Mouse (Mus musculus): ENCODE measurements around the gene Col9a2. TPM values are rescaled to one million over a fixed set of nuclear protein-coding genes. Genes with fewer than 3 reads are reported as not detected.
A peak's percentile ranks its signal among the peaks of the same experiment; 100 is the strongest.

Col9a2 gene
- polyA plus RNA-seq, 1 experiment from 2014 or later = 2.2 TPM

DNA sequence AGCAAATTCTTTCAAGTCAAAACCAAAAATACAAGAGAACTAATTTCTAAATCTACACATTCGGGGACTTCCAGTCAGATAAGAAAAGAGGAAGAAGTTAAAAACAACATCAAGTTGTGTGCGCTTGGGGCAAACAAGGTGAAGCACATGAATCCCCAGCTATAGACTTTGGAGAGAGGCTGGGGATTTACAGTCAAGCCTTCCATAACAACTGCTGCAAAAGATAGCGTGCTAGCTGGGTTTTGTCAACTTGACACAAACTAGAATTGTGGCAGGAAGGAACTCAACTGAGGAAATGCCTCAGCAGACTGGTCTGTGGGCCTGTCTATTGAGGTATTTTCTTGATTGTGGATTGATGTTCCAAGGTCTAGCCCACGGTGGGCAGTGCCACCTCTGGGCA, 34.5 kb upstream of the Col9a2 start:
- no peak overlapping the region for H3K4me3 ChIP-seq (ENCODE audit: low read depth, low read length)
- H3K4me2 ChIP-seq (ENCODE audit: low read length) = no peak overlapping the region
- ATAC-seq = no peak
- no peak for DNase-seq (ENCODE audit: low spot score)
- no peaks in the 10 kb centered on the region for H3K36me3 ChIP-seq (ENCODE audit: control insufficient read depth, insufficient read depth, low read length)
- no peak overlapping the region for H3K9ac ChIP-seq (ENCODE audit: low read length)
- no peaks in the 10 kb centered on the region for H3K27me3 ChIP-seq (replicated peaks; ENCODE audit: control insufficient read depth, insufficient read depth, low read length)
- H3K9me3 ChIP-seq (replicated peaks; ENCODE audit: control insufficient read depth, low read length) = no peaks in the 10 kb centered on the region
- peaks cover 24% of the 10 kb centered on the region for H3K4me1 ChIP-seq (ENCODE audit: control insufficient read depth, insufficient read depth, low read length)
- no peak overlapping the region for H3K27ac ChIP-seq (ENCODE audit: low read depth, low read length)
- 92% methylated on average over 4 of the region's 4 CpGs for WGBS

DNA sequence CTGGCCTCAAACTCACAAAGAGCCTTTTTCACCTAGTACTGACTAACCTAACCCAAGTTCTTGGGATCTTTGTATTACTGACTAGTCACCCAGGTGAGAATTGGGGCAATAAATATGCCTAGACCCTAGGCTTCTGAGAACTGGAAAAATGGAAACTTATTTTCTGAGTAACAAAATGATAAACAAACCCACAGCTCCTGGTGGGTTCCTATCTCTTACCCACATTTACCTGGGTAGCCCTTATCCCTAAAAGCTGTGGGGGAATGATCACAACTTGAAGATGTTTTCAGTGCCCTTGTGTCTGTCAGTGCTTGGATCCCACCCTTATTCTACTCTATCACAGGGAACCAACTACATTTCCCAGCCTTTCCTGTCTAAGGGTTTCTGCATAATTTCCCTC, 32.2 kb upstream of the Col9a2 start:
- DNase-seq (ENCODE audit: low spot score) = no peak
- ATAC-seq = no peak
- Histone ChIP-seq H3K9me3 (replicated peaks; ENCODE audit: control insufficient read depth, low read length) (no peaks in the 10 kb centered on the region), H3K27ac (ENCODE audit: low read depth, low read length) (no peak overlapping the region), H3K27me3 (replicated peaks; ENCODE audit: control insufficient read depth, insufficient read depth, low read length) (no peaks in the 10 kb centered on the region), H3K4me3 (ENCODE audit: low read depth, low read length) (no peak overlapping the region), H3K9ac (ENCODE audit: low read length) (no peak overlapping the region), H3K4me2 (ENCODE audit: low read length) (no peak overlapping the region), H3K36me3 (ENCODE audit: control insufficient read depth, insufficient read depth, low read length) (no peaks in the 10 kb centered on the region), H3K4me1 (ENCODE audit: control insufficient read depth, insufficient read depth, low read length) (peaks cover 18% of the 10 kb centered on the region)

DNA sequence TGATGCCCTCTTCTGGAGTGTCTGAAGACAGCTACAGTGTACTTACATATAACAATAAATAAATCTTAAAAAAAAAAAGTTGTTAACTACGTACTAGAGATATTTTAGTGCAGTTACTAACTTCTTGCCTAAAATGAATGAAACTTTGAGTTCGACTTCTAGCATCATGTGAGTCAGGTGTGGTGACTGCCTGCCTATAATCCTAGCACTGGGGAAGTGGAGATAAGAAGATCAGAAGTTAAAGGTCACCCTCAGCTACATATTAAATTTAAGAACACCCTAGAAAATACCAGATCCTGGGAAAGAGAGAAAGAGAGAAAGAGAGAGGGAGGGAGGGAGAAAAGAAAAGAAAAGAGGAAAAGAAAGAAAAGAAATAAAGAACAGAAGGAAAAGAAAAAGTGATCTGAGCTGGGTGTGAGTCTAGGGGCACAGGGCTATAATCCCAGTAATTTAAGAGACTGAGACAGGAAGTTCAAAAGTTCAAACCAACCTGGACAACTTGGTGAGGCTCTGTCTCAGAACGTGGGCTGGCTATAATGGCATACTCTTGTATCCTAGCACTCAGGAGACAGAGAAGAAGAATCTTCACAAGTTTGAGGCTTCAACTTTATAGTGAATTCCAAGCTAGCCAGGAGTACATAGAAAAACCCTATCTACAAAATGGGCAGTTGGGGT, 31.0 kb upstream of the Col9a2 start:
- no peaks in the 10 kb centered on the region for H3K9me3 ChIP-seq (replicated peaks; ENCODE audit: control insufficient read depth, low read length)
- H3K4me1 ChIP-seq (ENCODE audit: control insufficient read depth, insufficient read depth, low read length) = peaks cover 8% of the 10 kb centered on the region
- H3K4me2 ChIP-seq (ENCODE audit: low read length) = no peak overlapping the region
- no peaks in the 10 kb centered on the region for H3K36me3 ChIP-seq (ENCODE audit: control insufficient read depth, insufficient read depth, low read length)
- DNase-seq (ENCODE audit: low spot score) = no peak
- no peaks in the 10 kb centered on the region for H3K27me3 ChIP-seq (replicated peaks; ENCODE audit: control insufficient read depth, insufficient read depth, low read length)
- no peak overlapping the region for H3K27ac ChIP-seq (ENCODE audit: low read depth, low read length)
- no peak for ATAC-seq
- 87% methylated on average over 3 of the region's 3 CpGs for WGBS
- no peak overlapping the region for H3K9ac ChIP-seq (ENCODE audit: low read length)
- no peak overlapping the region for H3K4me3 ChIP-seq (ENCODE audit: low read depth, low read length)

DNA sequence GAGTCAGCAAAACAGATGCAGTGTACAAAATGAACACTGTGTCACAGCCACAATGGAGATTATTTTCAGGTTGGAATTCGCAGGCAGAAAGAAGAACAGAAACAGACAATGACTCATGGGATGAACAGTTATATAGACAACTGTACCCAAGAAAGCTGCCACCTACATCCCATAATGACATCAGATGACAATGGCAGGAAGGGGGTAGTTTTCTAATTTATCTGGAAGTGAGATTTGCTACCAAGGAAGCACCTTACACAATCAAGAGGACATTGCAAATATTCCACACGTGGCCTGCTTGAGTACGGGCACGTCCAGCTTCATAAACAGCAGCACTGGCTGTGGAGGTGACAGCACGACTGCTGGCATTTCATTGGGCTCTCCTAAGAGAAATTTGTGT, 30.0 kb upstream of the Col9a2 start:
- 85% methylated on average over 5 of the region's 5 CpGs for WGBS
- H3K9me3 ChIP-seq (replicated peaks; ENCODE audit: control insufficient read depth, low read length) = no peaks in the 10 kb centered on the region
- ATAC-seq = no peak

DNA sequence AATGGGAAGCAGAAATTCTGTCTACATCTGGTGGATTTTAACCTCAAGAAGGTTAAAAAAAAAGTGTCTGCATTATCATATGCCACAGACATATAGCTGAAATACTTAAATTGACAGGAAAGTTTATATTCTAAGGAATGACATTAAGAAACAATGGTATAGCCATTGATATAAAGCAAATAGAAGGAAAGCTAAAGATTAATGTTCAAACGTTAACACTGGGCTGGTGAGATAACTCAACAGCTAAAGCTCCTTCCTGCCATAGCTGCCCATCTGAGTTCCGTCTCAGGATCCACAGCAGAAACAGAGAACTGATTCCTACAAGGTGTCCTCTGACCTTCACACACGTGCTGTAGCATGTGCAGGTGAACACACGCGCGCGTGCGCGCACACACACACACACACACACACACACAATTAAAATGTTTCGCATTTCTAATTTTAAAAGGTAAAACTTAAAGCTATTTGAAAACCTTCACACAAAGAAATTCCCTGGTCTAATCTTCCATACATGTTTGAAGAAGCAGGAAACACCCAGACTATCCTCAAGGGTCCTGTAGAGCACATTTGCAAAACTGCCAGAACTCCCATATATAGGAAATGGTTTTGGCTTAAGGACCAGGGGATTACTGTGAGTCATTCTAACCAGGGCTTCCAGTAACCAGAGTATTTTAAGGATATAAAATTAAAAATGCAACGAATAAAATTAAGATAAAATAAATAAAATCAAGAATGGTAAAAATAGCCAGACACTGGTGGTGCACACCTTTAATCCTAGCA, 28.2 kb upstream of the Col9a2 start:
- H3K9ac ChIP-seq (ENCODE audit: low read length) = no peak overlapping the region
- H3K36me3 ChIP-seq (ENCODE audit: control insufficient read depth, insufficient read depth, low read length) = no peaks in the 10 kb centered on the region
- no peak overlapping the region for H3K4me3 ChIP-seq (ENCODE audit: low read depth, low read length)
- ATAC-seq (no peak), DNase-seq (ENCODE audit: low spot score) (no peak)
- WGBS = 87% methylated on average over 11 of the region's 11 CpGs
- H3K4me1 ChIP-seq (ENCODE audit: control insufficient read depth, insufficient read depth, low read length) = peaks cover 6% of the 10 kb centered on the region
- H3K4me2 ChIP-seq (ENCODE audit: low read length) = no peak overlapping the region
- H3K27ac ChIP-seq (ENCODE audit: low read depth, low read length) = no peak overlapping the region
- no peaks in the 10 kb centered on the region for H3K9me3 ChIP-seq (replicated peaks; ENCODE audit: control insufficient read depth, low read length)
- H3K27me3 ChIP-seq (replicated peaks; ENCODE audit: control insufficient read depth, insufficient read depth, low read length) = no peaks in the 10 kb centered on the region

More for the DNA sequence above, 30.0 kb upstream of the Col9a2 start:
- no peak overlapping the region for H3K4me3 ChIP-seq (ENCODE audit: low read depth, low read length)
- H3K27me3 ChIP-seq (replicated peaks; ENCODE audit: control insufficient read depth, insufficient read depth, low read length) = no peaks in the 10 kb centered on the region
- H3K4me1 ChIP-seq (ENCODE audit: control insufficient read depth, insufficient read depth, low read length) = peaks cover 2% of the 10 kb centered on the region; the same call in 1 of the 2 replicates
- no peak overlapping the region for H3K4me2 ChIP-seq (ENCODE audit: low read length)
- no peak overlapping the region for H3K27ac ChIP-seq (ENCODE audit: low read depth, low read length)
- H3K9ac ChIP-seq (ENCODE audit: low read length) = no peak overlapping the region
- DNase-seq (ENCODE audit: low spot score) = no peak
- H3K36me3 ChIP-seq (ENCODE audit: control insufficient read depth, insufficient read depth, low read length) = no peaks in the 10 kb centered on the region

DNA sequence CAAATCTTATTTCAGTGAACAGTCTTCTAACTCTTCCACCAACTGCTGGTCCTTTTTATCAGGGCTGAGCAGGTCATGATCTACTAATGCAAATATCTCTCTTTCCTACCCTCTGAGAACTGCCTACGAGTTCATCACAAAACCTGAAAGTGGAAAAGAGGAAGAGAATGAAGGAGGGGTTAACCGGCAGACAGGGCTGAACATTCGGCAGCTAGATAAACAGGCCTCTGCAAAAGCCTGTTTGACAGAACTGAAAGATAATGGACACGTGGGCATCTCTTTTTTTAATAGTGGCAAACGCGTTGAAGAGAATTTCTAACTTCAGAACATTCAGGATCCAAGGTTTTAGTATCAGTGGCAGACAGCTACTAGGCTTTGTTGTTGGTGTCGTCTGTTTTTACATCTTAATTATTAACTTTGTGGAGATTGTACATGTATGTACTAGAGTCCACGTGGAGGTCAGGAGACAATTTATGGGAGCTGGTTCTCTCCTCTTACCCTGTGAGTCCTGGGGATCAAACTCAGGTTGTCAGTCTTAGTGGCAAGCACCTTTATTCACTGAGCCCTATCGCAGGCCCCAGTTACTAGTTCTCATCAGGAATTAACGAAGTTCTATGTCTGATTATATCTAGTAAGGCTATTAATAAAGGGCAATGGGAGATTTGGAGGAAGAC, 24.5 kb upstream of the Col9a2 start:
- Histone ChIP-seq H3K36me3 (ENCODE audit: control insufficient read depth, insufficient read depth, low read length) (no peaks in the 10 kb centered on the region), H3K27ac (ENCODE audit: low read depth, low read length) (no peak overlapping the region), H3K4me2 (ENCODE audit: low read length) (peak overlapping the region; percentile 86; the same call in 1 of the 2 replicates), H3K9ac (ENCODE audit: low read length) (no peak overlapping the region), H3K4me1 (ENCODE audit: control insufficient read depth, insufficient read depth, low read length) (peaks cover 8% of the 10 kb centered on the region), H3K27me3 (replicated peaks; ENCODE audit: control insufficient read depth, insufficient read depth, low read length) (no peaks in the 10 kb centered on the region), H3K4me3 (ENCODE audit: low read depth, low read length) (no peak overlapping the region), H3K9me3 (replicated peaks; ENCODE audit: control insufficient read depth, low read length) (no peaks in the 10 kb centered on the region)
- 90% methylated on average over 10 of the region's 10 CpGs for WGBS
- ATAC-seq (no peak), DNase-seq (ENCODE audit: low spot score) (no peak)

DNA sequence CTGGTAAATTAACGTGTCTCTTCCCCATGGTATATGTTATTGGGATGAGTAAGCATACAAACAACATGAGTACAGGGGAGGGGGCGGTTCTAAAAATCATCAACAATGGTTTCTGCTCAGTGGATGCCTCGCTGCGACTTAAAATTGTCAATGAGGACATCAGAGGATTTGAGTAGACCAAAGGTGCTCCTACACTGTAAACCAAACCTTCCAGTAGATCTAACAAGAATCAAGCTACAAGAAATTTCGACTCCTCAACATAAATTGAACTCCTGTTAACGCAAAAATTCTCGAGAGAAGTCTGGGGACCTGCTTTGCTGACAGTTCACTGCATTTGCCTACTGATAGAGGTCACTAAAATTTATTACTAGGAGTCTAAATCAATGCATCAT, 23.9 kb upstream of the Col9a2 start:
- Histone ChIP-seq H3K4me1 (ENCODE audit: control insufficient read depth, insufficient read depth, low read length) (peaks cover 8% of the 10 kb centered on the region), H3K27ac (ENCODE audit: low read depth, low read length) (no peak overlapping the region), H3K4me3 (ENCODE audit: low read depth, low read length) (no peak overlapping the region), H3K36me3 (ENCODE audit: control insufficient read depth, insufficient read depth, low read length) (no peaks in the 10 kb centered on the region), H3K9me3 (replicated peaks; ENCODE audit: control insufficient read depth, low read length) (no peaks in the 10 kb centered on the region), H3K4me2 (ENCODE audit: low read length) (peak overlapping the region; percentile 86), H3K9ac (ENCODE audit: low read length) (no peak overlapping the region), H3K27me3 (replicated peaks; ENCODE audit: control insufficient read depth, insufficient read depth, low read length) (no peaks in the 10 kb centered on the region)
- ATAC-seq (no peak), DNase-seq (ENCODE audit: low spot score) (no peak)
- 80% methylated on average over 7 of the region's 7 CpGs for WGBS

DNA sequence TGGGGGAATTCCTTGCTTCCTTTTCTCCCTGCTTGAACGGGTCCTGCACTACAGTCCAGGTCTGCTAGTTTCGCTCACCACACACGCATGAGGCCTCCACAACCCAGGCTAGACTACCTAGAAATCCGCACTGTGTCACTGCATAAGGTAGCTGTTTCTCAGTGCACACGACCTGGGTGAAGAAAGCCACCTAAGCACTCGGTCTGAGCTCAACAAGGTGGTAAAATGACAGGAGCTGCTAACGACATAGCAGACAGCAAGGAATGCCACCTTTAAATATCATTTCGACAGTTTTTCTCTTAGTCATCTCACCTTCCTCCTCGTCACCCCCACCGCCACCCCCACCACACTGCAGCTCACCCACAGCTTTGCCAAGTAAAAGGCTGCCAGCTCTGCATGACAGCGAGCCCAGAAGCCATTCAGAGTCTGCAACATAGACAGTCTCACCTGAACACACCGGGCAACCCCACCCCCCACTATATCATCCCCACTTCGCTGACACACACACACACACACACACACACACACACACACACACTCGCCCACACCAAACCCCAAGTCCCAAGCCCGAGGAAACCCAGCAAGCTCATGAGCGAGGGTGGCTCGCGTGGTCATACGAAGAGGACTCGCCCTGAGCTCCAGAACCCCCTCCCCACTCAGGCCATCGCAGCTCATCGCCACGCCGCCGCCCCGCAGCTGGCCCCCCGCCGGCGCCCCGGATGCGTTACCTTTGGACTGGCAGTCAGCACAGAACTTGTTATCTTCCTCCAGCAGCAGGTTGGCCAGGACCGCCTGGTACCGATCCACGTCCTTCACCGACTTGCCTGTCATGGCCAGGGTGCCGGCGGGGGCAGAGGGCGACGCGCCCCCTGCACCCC, 22.9 kb upstream of the Col9a2 start:
- H3K4me3 ChIP-seq (ENCODE audit: low read depth, low read length) = peak overlapping the region; percentile 94
- H3K36me3 ChIP-seq (ENCODE audit: control insufficient read depth, insufficient read depth, low read length) = no peaks in the 10 kb centered on the region
- H3K9ac ChIP-seq (ENCODE audit: low read length) = peak overlapping the region; percentile 87
- H3K9me3 ChIP-seq (replicated peaks; ENCODE audit: control insufficient read depth, low read length) = no peaks in the 10 kb centered on the region
- peak overlapping the region; percentile 86 for H3K4me2 ChIP-seq (ENCODE audit: low read length)
- DNase-seq (ENCODE audit: low spot score) (peak; percentile 13), ATAC-seq (peak; percentile 38)
- peaks cover 8% of the 10 kb centered on the region for H3K4me1 ChIP-seq (ENCODE audit: control insufficient read depth, insufficient read depth, low read length)
- H3K27ac ChIP-seq (ENCODE audit: low read depth, low read length) = peak overlapping the region; percentile 52; the same call in 1 of the 2 replicates
- 7% methylated on average over 29 of the region's 40 CpGs for WGBS
- no peaks in the 10 kb centered on the region for H3K27me3 ChIP-seq (replicated peaks; ENCODE audit: control insufficient read depth, insufficient read depth, low read length)

All from forebrain, embryonic 14.5 days (tissue).